Mouse (Mus musculus) kidney, embryonic 14.5 days (tissue): Measurements from ENCODE around the gene Tm6sf1. TPM values are rescaled to one million over a fixed set of nuclear protein-coding genes. Genes with fewer than 3 reads are reported as not detected.

Source experiments
- ATAC-seq: fragments of 200-750 bp; cut with Nextera tagmentation; 2 replicates; pipeline ENCODE4 v1.8.0; 2017; ENCODE audit warnings: moderate number of reproducible peaks, mild to moderate bottlenecking, moderate TSS enrichment, moderate library complexity; ENCODE audit not compliant: low FRiP score, low TSS enrichment
- H3K27ac ChIP-seq: fragments of 300-500 bp; sonication (generic); 2 replicates; pipeline ENCODE4 v1.5.1; 2014; ENCODE audit warnings: low read depth, mild to moderate bottlenecking, low read length, moderate library complexity, mixed read lengths
- H3K27me3 ChIP-seq: fragments of 300-500 bp; sonication (generic); 2 replicates; pipeline ENCODE4 v1.6.1; 2014; ENCODE audit warnings: mild to moderate bottlenecking, low read length; ENCODE audit not compliant: control insufficient read depth, insufficient read depth
- H3K36me3 ChIP-seq: fragments of 300-500 bp; sonication (generic); 2 replicates; pipeline ENCODE4 v1.6.1; 2014; ENCODE audit warnings: low read length, mixed read lengths; ENCODE audit not compliant: control insufficient read depth, insufficient read depth
- H3K4me1 ChIP-seq: fragments of 300-500 bp; sonication (generic); 2 replicates; pipeline ENCODE4 v1.6.1; 2014; ENCODE audit warnings: low read length, mixed read lengths; ENCODE audit not compliant: control insufficient read depth, insufficient read depth
- H3K4me2 ChIP-seq: fragments of 300-500 bp; sonication (generic); replicated peaks from 2 replicates; pipeline ENCODE4 v1.6.1; 2014; ENCODE audit warnings: low read depth, mild to moderate bottlenecking, low read length
- H3K4me3 ChIP-seq: fragments of 300-500 bp; sonication (generic); 2 replicates; pipeline ENCODE4 v1.5.1; 2014; ENCODE audit warnings: mild to moderate bottlenecking, low read length
- H3K9ac ChIP-seq: fragments of 300-500 bp; sonication (generic); 2 replicates; pipeline ENCODE4 v1.6.1; 2014; ENCODE audit warnings: low read depth, mild to moderate bottlenecking, low read length, moderate library complexity
- H3K9me3 ChIP-seq: fragments of 300-500 bp; sonication (generic); 2 replicates; pipeline ENCODE4 v1.6.1; 2016; ENCODE audit warnings: low read length; ENCODE audit not compliant: control insufficient read depth
- WGBS: fragments of 180-500 bp; shearing (Covaris S2); extraction: QIAGEN DNeasy Blood & Tissue Kit; methylation state at CpG from one replicate; pipeline ENCODE4 v1.1.7; 2014; 5-methylcytosine and 5-hydroxymethylcytosine counted together
- polyA plus RNA-seq: library from polyadenylated mRNA; unstranded; fragments of >200 nt; fragmentation: Nextera tagmentation; extraction: Ambion mirVana; gene quantifications from 2 replicates; pipeline ENCODE4 v1.2.1, GENCODE M21; 2014

Gene Tm6sf1
- polyA plus RNA-seq, 1 experiment from 2014 or later: 16.0 TPM

- peak overlapping the region; percentile 84 for H3K4me2 ChIP-seq
- H3K9ac ChIP-seq: peak overlapping the region; percentile 93
- H3K27me3 ChIP-seq: no peaks in the 10 kb centered on the region
- 5% methylated on average over 22 of the region's 23 CpGs for WGBS
- H3K4me3 ChIP-seq: peak overlapping the region; percentile 88
- ATAC-seq: no peak
- no peaks in the 10 kb centered on the region for H3K9me3 ChIP-seq
- H3K36me3 ChIP-seq: no peaks in the 10 kb centered on the region
- peak overlapping the region; percentile 83; the same call in 1 of the 2 replicates for H3K27ac ChIP-seq
- H3K4me1 ChIP-seq: 0 out of 2 replicates have a peak, but pooled peaks cover 4% of the 10 kb centered on the region
Measured at GRCm38 (mm10) chr7:81933061-81933600, 74.3 kb downstream of the Tm6sf1 start.

DNA sequence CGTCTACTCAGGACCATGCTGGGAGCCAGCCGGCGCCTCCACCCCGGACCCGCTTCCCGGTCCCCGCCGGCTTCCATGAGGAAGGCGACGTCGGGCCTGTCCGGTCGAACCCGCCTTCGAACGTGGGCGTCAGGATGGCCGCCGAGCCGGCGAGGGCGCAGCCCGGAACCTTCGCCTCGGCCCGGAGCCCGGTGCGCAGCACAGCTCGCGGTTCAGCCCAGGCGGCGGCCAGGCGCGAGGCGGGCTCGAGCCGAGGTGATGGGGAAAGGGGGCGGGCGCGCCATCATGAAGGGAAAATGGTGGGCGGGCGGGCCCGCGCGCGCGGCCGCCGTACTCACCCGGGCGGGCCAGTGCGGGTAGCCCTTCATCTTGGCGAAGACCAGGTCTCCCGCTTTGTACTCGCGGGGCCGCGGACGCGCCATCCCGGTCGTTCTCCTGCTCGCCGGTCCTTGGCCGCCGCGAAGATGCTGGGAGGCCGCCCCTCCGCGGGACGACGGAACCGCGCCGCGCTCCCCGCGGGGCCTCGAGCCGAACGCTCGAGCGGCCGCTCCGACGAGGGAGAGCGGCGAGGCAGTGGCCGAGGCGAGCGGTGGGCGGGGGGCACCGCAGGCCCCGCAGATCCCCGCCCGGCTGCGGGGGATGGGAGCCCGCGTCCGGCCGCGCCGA lies 74.9 kb downstream of the Tm6sf1 start:
- whole genome bisulfite sequencing: under 1% methylated on average over 99 of the region's 103 CpGs
- H3K27me3 ChIP-seq: no peaks in the 10 kb centered on the region
- peak overlapping the region; percentile 83 for H3K27ac ChIP-seq
- peak; percentile 75 for ATAC-seq
- peak overlapping the region; percentile 88 for H3K4me3 ChIP-seq
- 0 out of 2 replicates have a peak, but pooled peaks cover 4% of the 10 kb centered on the region for H3K4me1 ChIP-seq
- no peaks in the 10 kb centered on the region for H3K9me3 ChIP-seq
- peak overlapping the region; percentile 84 for H3K4me2 ChIP-seq
- H3K9ac ChIP-seq: peak overlapping the region; percentile 93
- H3K36me3 ChIP-seq: no peaks in the 10 kb centered on the region

Other genes starting within 250 kb of the Tm6sf1 start
- gene Homer2, start 151.5 kb upstream of the Tm6sf1 start, polyA plus RNA-seq: 13.8 and 14.5 TPM in 2 replicates
- 125 and 140 TPM in 2 replicates for gene Ramac, start 96.1 kb upstream of the Tm6sf1 start, polyA plus RNA-seq
- gene 3110040N11Rik, start 69.5 kb upstream of the Tm6sf1 start, polyA plus RNA-seq: 51.1 and 61.1 TPM in 2 replicates
- 54.7 and 88.8 TPM in 2 replicates for gene Btbd1, start 29.6 kb upstream of the Tm6sf1 start, polyA plus RNA-seq
- not detected in 2 replicates for gene Gm10160, start 3.2 kb upstream of the Tm6sf1 start, polyA plus RNA-seq
- 21.5 and 21.6 TPM in 2 replicates for gene Hdgfl3, start 75.5 kb downstream of the Tm6sf1 start, polyA plus RNA-seq
- 0.08 and 0.13 TPM in 2 replicates for gene Bnc1, start 133.3 kb downstream of the Tm6sf1 start, polyA plus RNA-seq